In genomic region chr4:142775023-142775422, GRCm38 (mm10) we compare ENCODE assay signal across 17 mouse cellular contexts.
"Had no signal": no experiment of that assay in that cellular context is flagged by ENCODE, and none has a peak within 500 bp of the region (broad histone marks: within the 10 kb centered on the region; RNA-seq: fewer than 3 reads in every experiment).

No protein-coding gene starts in this region.

- DNase-seq: left cerebral cortex, postnatal 4 days; liver; liver, embryonic 13.5 days; liver, postnatal 0 days; lung, adult 18-20 months; lung, adult 2 months; lung, embryonic 14.5 days; lung, postnatal 10 days; lung, postnatal 14 days; lung, postnatal 36 days; lung, postnatal 4 days; midbrain, embryonic 14.5 days had no signal

- ATAC-seq: liver, embryonic 12.5 days; liver, postnatal 0 days; lung, postnatal 0 days; midbrain, embryonic 13.5 days; midbrain, embryonic 15.5 days; midbrain, embryonic 16.5 days had no signal
